Mouse (Mus musculus) c-Kit-positive CD71-positive TER-119-positive erythroid progenitor cells, embryonic 14.5 days (primary cell): ENCODE data around the gene Grin2d.

Source experiments
- DNase-seq: peaks from one replicate; pipeline ENCODE4 v3.0.0-alpha.2; 2013; ENCODE audit warnings: low spot score

Gene Grin2d

GRCm38 (mm10) chr7:45853089-45853488 lies 25.1 kb downstream of the Grin2d start:
- DNase-seq, result no peak

GRCm38 (mm10) chr7:45850661-45851060 lies 27.5 kb downstream of the Grin2d start:
- no peak for DNase-seq

GRCm38 (mm10) chr7:45848447-45849027 lies 29.6 kb downstream of the Grin2d start:
- no peak for DNase-seq

GRCm38 (mm10) chr7:45842950-45843744 lies 35.0 kb downstream of the Grin2d start:
- DNase-seq, result no peak

- DNase-seq, result no peak
Observed at GRCm38 (mm10) chr7:45833924-45834323, 44.3 kb downstream of the Grin2d start.

- no peak for DNase-seq
Observed at GRCm38 (mm10) chr7:45833148-45833790, 44.9 kb downstream of the Grin2d start.

DNA sequence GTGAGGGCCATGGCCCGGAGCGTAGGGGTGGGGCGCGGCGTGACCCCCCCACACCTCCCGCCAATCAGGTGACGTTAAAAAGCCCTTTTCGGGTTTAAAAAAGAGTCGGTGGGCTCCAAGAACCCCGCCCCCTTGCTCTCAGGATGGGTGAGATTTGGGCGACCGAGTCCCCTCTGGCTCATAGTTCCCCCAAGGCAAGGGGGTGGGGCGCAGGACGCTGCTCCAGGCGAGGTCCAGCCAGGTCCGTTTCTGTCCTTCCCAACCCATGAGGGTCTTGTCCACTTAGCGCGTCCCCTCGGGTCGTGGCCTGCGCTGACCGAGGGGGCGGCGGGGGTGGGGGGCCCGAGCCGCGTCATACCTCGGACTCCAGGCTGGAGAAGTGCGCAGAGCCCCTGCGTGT lies 45.8 kb downstream of the Grin2d start:
- no peak for DNase-seq

GRCm38 (mm10) chr7:45831128-45831525 lies 47.1 kb downstream of the Grin2d start:
- no peak for DNase-seq

GRCm38 (mm10) chr7:45830427-45831127 lies 47.6 kb downstream of the Grin2d start, which contains the start of gene Grwd1:
Grwd1 (minus strand) TSS chr7:45830944.
- peak; percentile 79 for DNase-seq

- no peak for DNase-seq
Observed at GRCm38 (mm10) chr7:45826631-45827030, 51.5 kb downstream of the Grin2d start.

DNA sequence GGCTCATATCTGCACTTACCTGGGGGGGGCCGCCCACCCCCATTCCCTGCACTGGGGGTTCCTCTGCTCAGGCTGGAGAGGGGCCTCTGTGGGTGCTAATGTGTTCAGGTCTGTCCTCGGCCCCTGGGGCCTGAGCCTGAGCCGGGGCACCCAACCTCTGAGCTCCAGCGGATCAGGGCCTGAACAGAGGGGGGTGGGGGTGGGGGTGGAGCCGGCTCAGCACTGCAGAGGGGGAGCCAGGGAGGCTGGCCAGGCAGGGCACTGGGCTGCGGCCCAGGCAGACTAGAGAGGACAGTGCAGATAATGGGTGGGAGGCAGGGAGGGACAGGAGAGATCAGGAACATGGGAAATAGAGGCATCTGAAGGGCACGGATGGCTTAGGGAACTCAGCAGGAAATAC lies 53.6 kb downstream of the Grin2d start, which contains the start of gene Kcnj14:
Kcnj14 (minus strand) TSS at position 185 of the 400 bp plus-strand sequence.
- DNase-seq, result no peak

- no peak for DNase-seq
Observed at GRCm38 (mm10) chr7:45820913-45821312, 57.3 kb downstream of the Grin2d start.

DNA sequence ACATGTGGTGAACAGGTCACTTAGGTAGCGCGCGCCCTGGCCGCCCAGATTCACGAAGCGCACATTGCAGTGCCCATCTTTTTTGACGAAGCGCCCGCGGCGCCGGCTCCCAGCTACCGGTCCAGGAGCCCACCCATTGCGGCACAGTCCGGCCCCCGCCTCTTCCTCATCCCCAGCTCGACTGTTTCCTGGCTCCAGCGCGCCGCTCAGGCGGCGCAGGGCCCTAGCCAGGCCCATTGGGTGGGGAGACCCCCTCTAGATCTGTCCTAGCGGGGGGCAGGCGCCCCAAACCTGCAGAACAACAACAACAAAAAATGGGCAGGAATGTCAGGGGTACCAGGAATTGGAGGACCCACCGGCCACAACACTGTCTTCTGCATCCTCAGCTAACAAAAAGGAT lies 58.3 kb downstream of the Grin2d start:
- DNase-seq, result no peak

- no peak for DNase-seq
Observed at GRCm38 (mm10) chr7:45815984-45816351, 62.2 kb downstream of the Grin2d start.

GRCm38 (mm10) chr7:45815323-45815983 lies 62.7 kb downstream of the Grin2d start:
- DNase-seq, result no peak

- DNase-seq, result no peak
Observed at GRCm38 (mm10) chr7:45814841-45815240, 63.3 kb downstream of the Grin2d start.

DNA sequence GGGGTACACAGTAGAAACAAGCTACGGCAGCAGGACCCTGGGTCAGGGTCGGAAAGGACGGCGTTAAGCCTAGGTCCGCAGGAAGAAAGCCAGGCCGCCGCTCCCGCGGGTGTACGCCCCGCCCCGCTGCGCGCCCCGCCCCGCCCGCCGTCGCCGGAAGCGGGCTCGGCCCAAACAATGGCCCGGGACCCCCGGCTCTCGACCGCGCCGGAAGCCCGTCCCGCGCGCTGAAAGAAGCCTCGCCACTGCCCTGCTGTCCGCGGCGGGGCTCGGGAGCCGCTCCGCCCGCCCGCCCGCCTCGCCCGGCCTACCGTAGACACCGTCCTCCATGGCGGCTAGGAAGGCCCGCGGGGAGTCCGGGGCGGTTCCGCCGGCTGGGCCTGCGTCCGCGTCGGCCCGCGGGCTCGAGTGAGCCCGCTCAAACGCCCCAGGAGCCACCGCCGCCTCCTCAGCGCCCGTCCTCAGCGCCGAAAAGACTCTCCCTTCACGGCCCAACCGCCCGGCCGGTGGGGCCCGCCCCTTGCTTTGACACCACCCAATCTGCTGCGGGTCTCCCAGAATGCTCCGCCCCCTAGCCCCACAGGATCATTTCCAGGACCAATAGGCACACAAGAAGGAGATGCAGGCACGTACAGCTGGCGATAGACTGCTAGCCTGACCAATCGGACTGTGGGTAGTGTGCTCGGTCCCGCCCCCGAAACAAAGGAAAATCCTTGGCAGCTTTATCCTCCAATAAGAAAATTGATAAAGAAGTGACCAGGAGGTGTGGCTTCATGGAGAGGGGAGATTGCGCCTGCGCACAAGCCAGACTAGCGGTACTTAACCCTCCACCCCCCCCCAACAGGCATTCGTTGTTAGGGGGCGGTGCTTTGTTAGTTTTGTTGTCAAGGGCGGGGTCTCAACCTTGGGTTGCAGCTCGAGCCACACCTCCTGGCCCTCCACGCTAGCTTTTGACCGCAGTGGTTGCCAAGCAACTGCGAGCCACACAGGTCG lies 64.1 kb downstream of the Grin2d start, which contains the start of gene Cyth2:
Cyth2 (minus strand) TSS at position 795 of the 993 bp plus-strand sequence.
- DNase-seq, result peak; percentile 100

GRCm38 (mm10) chr7:45812921-45813320 lies 65.3 kb downstream of the Grin2d start:
- DNase-seq, result no peak

GRCm38 (mm10) chr7:45809276-45810075 lies 68.7 kb downstream of the Grin2d start:
- no peak for DNase-seq

- no peak for DNase-seq
Observed at GRCm38 (mm10) chr7:45808471-45808870, 69.7 kb downstream of the Grin2d start.
